Mouse (Mus musculus) T-helper 17 cell (primary cell): ENCODE data around the gene Mpnd.

Experiments
- in situ Hi-C, 2 experiments: fragments of 300-600 bp; cut with MboI, MseI; formaldehyde crosslinking; loops; 1 replicate in 1 of 2; 2 replicates in 1 of 2; pipeline ENCODE4 v1.15.1; 2025; ENCODE audit warnings: high pct_unique_total_duplicates in 2 of 2

Gene Mpnd

DNA sequence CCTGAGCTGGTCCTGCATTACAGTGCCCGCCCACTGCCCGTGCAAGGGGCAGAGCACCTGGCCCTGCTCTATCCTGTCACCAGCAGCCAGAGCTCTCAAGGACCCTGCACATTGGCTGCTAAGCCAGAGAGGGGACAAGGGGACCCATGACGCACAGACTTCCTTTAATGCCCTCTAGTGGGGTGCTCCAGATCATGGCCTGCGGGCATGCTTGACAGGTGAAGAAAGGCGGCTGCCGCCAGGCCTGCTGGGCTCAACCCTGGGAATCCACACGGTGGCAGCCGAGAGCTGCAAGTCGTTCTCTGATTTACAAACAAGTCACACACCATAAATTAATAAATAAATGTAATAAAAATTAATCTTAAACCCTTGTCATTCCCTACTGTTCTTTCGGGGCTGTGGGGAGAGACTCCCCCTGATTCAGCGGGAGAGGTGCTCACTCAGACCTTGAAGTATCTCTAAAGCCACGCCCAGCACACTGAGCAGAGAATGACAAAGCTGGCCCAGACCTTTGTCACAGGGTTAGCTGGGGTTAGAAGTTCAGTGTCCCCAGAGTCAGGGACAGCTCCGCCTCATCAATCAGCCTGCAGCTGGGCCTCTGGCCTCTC lies 29.2 kb upstream of the Mpnd start:
- in situ Hi-C loops: loop anchor here in 1 of 2 experiments (10.0 kb wide), 1 partner anchor 1912 kb away; no protein-coding TSS in a partner anchor

DNA sequence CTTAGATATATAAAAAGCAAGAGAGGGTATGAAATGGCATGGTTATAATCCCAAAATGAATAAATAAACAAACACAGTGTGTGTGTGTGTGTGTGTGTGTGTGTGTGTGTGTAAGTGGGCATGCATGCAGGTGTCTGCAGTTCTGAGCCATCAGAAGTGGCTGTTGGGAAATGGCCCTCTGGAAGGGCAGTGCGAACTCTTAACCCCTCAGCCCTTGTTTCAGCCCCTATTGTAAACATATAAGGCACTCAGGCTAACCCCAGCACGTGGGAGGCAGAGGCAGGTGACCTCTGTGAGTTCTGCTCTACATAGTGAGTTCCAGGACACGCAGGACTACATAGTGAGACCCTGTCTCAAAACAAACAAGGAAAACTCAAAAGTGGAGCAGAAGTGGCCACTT lies 28.2 kb upstream of the Mpnd start:
- in situ Hi-C loops: loop anchor here in 1 of 2 experiments (10.0 kb wide), 1 partner anchor 1912 kb away; no protein-coding TSS in a partner anchor

DNA sequence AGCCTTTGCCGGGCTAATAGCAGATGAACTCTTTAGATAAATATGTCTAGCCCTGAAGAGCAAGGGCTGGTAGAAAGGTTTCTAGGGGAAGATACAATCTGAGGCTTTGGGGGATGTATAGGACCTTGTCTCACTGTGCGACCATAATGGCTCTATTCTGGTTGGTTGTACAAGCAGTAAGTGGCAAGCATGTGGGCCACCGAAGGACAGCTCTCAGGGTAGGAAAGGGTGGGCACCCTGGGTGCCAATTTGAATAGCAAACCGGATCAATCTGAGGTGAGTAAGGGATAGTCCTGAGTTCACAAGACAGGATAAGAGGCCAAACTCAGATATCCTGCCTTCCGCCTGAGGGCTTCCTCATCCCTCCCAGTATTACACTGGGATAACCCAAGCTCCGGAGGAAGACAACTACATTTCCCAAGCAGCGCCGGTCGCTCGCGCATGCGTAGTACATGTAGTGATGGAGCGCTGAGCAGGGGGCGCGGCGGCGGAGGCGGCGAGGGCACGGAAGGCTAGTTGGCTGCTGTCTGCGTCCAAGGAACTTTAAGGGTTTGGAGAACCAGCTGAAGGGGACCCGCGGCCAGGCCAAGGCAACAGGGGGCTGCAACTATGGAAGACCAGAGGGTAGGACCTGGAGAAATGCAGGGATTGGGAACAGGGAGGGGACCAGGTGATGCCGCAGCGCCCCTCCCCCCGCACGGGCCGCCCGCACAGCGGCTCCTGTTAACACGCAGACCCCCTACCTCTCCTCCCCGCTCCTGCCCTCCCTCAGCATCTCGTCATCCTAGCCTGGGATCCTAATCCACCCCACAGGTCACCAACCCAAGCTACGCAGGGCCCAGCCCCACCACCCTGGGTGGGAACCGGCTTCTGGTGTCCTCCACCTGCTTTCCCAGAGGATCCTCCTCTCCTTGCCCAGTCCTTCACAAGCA lies 19.2 kb upstream of the Mpnd start, which contains the start of gene Fsd1:
Fsd1 (plus strand) TSS at position 480 of the 932 bp plus-strand sequence.
- in situ Hi-C loops: loop anchor here in 1 of 2 experiments (10.0 kb wide), 1 partner anchor 911 kb away; no protein-coding TSS in a partner anchor

DNA sequence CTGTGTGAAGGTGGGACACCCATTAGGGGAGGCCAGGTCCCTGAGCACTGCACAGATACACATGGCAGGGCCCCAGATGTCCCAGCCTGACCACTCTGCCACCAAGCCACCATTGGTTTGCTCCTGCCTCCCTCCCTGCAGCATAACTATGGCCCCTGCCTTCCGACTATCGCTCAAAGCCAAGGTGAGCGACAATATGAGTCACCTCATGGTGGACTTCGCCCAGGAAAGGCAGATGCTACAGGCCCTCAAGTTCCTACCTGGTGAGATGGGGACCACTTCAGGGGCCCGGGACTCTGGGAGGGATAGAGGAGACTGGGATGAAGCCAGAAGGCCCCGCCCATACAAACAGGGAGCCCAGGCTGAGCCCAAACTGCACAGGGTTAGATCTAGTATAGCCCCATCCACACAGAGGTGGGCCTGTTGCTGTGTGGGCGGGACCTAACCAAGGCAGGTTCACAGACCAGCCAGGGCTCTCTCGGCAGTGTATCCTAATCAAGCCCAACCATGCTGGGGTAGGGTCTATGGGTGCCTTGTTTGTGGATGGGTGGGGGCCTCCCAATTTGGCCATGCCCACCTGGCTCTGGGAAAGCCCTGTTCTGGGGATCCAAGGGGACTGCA lies 15.1 kb upstream of the Mpnd start:
- in situ Hi-C loops: loop anchor here in 1 of 2 experiments (10.0 kb wide), 1 partner anchor 1564 kb away; no protein-coding TSS in a partner anchor

DNA sequence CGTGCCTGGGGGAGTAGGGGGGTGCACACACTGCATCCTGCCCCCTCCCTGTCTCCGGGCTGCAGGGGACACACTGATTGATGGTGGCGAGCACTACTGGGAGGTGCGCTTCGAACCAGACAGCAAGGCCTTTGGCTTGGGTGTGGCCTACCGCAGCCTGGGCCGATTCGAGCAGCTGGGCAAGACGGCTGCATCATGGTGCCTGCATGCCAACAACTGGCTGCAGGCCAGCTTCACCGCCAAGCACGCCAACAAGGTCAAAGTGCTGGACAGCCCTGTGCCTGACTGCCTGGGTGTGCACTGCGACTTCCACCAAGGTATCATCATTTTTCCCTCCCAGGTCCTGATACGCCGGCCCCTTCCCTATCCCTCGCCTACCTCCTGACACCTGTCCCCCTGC lies 9.5 kb upstream of the Mpnd start:
- in situ Hi-C loops: loop anchor here in 1 of 2 experiments (10.0 kb wide), 1 partner anchor 1559 kb away; no protein-coding TSS in a partner anchor

GRCm38 (mm10) chr17:55999794-56000499 lies 5.6 kb upstream of the Mpnd start:
- in situ Hi-C loops: loop anchor here in 1 of 2 experiments (10.0 kb wide), 1 partner anchor 1555 kb away; no protein-coding TSS in a partner anchor

- in situ Hi-C loops: no loop called here
Measured at GRCm38 (mm10) chr17:56003000-56003399, 2.5 kb upstream of the Mpnd start.

DNA sequence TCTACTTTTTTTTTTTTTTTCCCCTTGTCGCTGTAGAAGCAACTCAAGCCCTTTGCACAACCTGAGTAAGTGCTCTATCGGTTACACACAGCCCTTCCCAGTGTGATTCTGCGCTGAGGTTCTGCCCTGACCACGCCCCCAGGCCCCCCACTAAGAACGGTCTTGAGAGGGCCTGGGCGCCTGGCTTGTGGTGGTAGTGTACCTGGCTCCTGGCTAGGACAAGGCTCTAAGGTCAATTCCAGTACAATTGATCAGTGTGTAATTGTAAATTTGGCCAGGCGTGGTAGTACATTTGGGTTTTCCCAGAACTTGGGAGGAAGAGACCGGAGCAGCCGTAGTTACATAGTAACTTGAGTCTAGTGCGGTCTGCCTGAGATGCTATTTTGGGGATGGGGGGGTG lies 1.4 kb downstream of the Mpnd start:
- in situ Hi-C loops: loop anchor here (5.0 kb wide), 2 partner anchors 1385 to 1865 kb away; no protein-coding TSS in a partner anchor

GRCm38 (mm10) chr17:56007444-56008355 lies 2.2 kb downstream of the Mpnd start:
- in situ Hi-C loops: loop anchor here (5.0 kb wide), 2 partner anchors 1385 to 1865 kb away; no protein-coding TSS in a partner anchor

DNA sequence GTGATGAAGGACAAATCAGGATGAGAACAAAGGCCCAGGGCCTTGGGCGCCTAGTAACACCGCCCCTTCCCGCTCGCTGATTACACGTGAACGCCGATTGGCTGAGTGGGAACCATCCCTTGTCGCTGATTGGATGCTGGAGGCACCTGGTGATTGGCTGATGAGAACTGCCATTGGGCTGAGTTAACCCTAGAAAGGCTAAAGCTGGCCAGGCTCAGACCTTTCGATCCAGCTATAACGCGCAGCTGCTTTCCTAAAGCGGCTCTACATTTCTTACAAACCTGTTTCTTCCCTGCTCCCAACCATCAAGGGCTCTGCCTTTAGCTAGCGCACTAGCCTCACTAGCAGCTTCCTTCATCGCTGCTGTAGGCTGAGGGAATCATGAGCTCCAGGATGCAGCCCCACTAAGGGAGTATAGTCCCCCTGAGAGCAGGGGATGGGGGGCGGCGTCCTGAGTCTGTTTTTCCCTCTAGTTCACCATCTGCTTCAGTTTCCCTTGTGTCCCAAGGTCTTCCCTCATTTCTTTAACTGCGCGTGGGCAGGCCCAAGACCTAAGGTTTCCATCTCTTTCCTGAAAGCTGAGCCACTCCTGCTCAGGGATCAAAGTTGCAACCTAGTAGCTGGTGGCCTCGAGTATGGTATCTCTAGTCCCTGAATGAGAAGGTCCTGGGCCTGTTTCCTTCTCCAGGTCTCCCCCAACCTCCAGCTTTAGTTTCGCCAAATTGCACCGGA lies 3.0 kb downstream of the Mpnd start:
- in situ Hi-C loops: loop anchor here (5.0 kb wide), 2 partner anchors 1384 to 1866 kb away; no protein-coding TSS in a partner anchor

GRCm38 (mm10) chr17:56009088-56009961 lies 3.8 kb downstream of the Mpnd start:
- in situ Hi-C loops: loop anchor here (5.0 kb wide), 2 partner anchors 1383 to 1867 kb away; no protein-coding TSS in a partner anchor

GRCm38 (mm10) chr17:56009962-56010240 lies 4.4 kb downstream of the Mpnd start:
- in situ Hi-C loops: loop anchor here (5.0 to 10.0 kb wide), 3 partner anchors 45 to 1868 kb away; no protein-coding TSS in a partner anchor

DNA sequence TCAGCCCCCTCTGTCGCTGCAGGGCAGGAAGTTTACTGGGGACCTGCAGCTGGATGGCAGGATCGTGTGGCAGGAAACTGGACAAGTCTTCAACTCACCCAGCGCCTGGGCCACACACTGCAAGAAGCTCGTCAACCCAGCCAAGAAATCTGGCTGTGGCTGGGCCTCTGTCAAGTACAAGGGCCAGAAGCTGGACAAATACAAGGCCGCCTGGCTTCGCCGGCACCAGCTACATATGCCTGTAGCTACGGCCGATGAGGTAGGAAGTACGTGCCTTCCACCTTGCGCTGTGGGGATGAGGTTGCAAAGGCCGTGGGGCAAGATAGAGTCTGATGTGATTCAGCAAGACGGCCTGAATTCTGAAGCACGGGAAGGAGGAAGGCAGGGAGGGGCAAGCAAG lies 4.7 kb downstream of the Mpnd start:
- in situ Hi-C loops: loop anchor here in 1 of 2 experiments (10.0 kb wide), 1 partner anchor 45 kb away; no protein-coding TSS in a partner anchor

DNA sequence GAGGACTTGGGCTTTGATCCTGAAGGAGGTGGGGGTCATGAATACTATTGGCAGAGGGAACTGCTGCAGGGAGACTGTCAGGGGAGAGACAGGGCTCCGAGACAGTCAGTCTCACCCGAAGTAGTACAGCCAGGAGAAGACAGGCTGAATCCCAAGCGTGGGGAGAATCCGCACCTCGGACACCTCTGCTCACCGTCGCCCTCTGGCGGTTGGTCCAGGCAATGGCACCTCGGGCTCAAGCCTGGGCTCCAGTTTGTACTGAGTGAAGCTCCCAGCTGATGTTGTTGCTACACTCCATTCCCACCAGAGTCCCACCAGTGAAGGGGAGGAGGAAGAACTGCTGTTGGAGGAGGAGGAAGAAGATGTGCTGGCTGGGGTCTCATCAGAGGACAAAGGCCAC lies 5.2 kb downstream of the Mpnd start:
- in situ Hi-C loops: loop anchor here in 1 of 2 experiments (10.0 kb wide), 1 partner anchor 46 kb away; no protein-coding TSS in a partner anchor

GRCm38 (mm10) chr17:56011441-56011840 lies 5.9 kb downstream of the Mpnd start:
- in situ Hi-C loops: loop anchor here in 1 of 2 experiments (10.0 kb wide), 1 partner anchor 47 kb away; no protein-coding TSS in a partner anchor

DNA sequence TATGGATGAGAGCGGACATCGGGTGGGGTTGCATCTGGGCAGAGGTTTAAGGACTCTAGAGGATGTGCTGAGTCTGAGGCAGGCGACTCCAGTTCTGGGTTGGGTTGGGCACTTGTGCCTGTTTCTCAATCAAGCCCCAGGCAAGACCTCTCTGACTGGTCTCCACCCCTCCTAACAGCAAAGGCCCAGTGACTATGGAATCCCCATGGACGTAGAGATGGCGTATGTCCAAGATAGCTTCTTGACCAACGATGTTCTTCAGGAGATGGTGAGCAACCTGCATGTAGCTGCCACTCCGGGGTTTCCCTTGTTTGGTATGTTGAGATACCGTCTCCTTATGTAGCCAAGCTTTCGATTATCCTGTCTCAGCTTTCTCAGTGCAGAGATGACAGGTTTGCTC lies 9.8 kb downstream of the Mpnd start:
- in situ Hi-C loops: loop anchor here in 1 of 2 experiments (10.0 kb wide), 1 partner anchor 50 kb away; no protein-coding TSS in a partner anchor

- in situ Hi-C loops: loop anchor here in 1 of 2 experiments (10.0 kb wide), 1 partner anchor 52 kb away; no protein-coding TSS in a partner anchor
Measured at GRCm38 (mm10) chr17:56016382-56016781, 10.9 kb downstream of the Mpnd start.
